Mouse (Mus musculus): Measurements from ENCODE around the gene Gm7849. TPM values are rescaled to one million over a fixed set of nuclear protein-coding genes. Genes with fewer than 3 reads are reported as not detected.
"Not testable (repeated sequence)": the region's sequence is repeated elsewhere in the genome, so short reads cannot be mapped to it uniquely, and the experiment has no call there.

Gene Gm7849
- polyA plus RNA-seq (2015; fragmentation: Nextera tagmentation; extraction: Ambion mirVana) = not detected in 2 replicates

DNA sequence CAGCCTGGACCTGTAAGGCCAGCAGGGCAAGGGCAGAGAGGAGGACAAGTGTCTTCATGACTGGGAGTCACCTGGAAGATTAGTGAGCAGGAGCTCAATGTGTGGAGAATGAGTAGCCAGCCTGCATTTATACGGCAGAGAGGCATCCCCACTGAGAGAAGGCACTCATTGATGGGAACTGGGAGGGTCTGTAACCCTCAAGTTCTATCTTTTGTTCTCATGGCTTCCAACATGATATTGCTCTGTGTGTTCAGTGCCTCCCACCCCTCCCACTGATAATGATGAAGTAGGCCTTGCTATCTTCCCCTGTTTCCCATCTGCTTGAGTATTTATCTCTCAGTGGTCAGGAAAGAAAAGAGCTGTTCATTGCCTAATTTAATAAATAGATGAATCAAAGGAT is at the start of gene Gm7849:
Gene Gm7849, minus strand, starts transcription at position 101 of the 400 bp plus-strand sequence.
- H3K4me2 ChIP-seq (ENCODE audit: low read depth, low read length); H3K9ac ChIP-seq (ENCODE audit: low read length); H3K4me3 ChIP-seq (ENCODE audit: low read length); H3K36me3 ChIP-seq (ENCODE audit: control insufficient read depth, insufficient read depth, low read length); H3K27ac ChIP-seq (ENCODE audit: low read length); H3K9me3 ChIP-seq (ENCODE audit: control insufficient read depth, low read length); H3K4me1 ChIP-seq (replicated peaks; ENCODE audit: control insufficient read depth, insufficient read depth, low read length); ATAC-seq (ENCODE audit: low read depth); H3K27me3 ChIP-seq (ENCODE audit: control insufficient read depth, insufficient read depth, low read depth, low read length): not testable (repeated sequence)
- WGBS = no CpG with 5 or more reads among the region's 1 CpGs

DNA sequence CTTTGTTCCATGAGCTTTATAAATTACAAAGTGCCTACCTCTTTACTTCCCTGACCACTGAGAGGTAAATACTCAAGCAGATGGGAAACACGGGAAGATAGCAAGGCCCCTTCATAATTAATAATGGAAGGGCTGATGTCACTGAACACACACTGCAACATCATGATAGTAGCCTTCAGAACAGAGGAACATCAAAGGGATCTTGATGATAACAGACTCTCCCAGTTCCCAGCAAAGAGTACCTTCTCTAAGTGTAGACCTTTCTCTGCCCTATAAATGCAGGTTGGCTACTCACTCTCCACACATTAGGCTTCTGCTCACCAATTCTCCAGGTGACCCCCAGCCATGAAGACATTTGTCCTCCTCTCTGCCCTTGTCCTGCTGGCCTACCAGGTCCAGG is 29.2 kb downstream of the Gm7849 start, which contains the start of gene Defa36:
Gene Defa36, plus strand, starts transcription at position 301 of the 400 bp plus-strand sequence.
- not testable (repeated sequence) for H3K9ac ChIP-seq (ENCODE audit: low read length); H3K9me3 ChIP-seq (ENCODE audit: control insufficient read depth, low read length); H3K4me3 ChIP-seq (ENCODE audit: low read length); H3K27me3 ChIP-seq (ENCODE audit: control insufficient read depth, insufficient read depth, low read depth, low read length); H3K4me2 ChIP-seq (ENCODE audit: low read depth, low read length); H3K36me3 ChIP-seq (ENCODE audit: control insufficient read depth, insufficient read depth, low read length); ATAC-seq (ENCODE audit: low read depth); H3K27ac ChIP-seq (ENCODE audit: low read length); H3K4me1 ChIP-seq (replicated peaks; ENCODE audit: control insufficient read depth, insufficient read depth, low read length)
- no CpG with 5 or more reads among the region's 1 CpGs for WGBS

Other genes with a start within 250 kb of the Gm7849 start
- gene Gm15292, start 206.8 kb downstream of the Gm7849 start, polyA plus RNA-seq (2015; fragmentation: Nextera tagmentation; extraction: Ambion mirVana) = not detected in 2 replicates
- not detected in 2 replicates for gene Defa27, start 141.0 kb downstream of the Gm7849 start, polyA plus RNA-seq (2015; fragmentation: Nextera tagmentation; extraction: Ambion mirVana)
- not detected in 2 replicates for gene Defa29, start 129.5 kb downstream of the Gm7849 start, polyA plus RNA-seq (2015; fragmentation: Nextera tagmentation; extraction: Ambion mirVana)
- gene Defa2, start 78.0 kb downstream of the Gm7849 start, polyA plus RNA-seq (2015; fragmentation: Nextera tagmentation; extraction: Ambion mirVana) = not detected in 2 replicates
- gene Defa33, start 64.7 kb downstream of the Gm7849 start, polyA plus RNA-seq (2015; fragmentation: Nextera tagmentation; extraction: Ambion mirVana) = not detected in 2 replicates
- gene Defa36, start 29.1 kb downstream of the Gm7849 start, polyA plus RNA-seq (2015; fragmentation: Nextera tagmentation; extraction: Ambion mirVana) = not detected in 2 replicates
- not detected in 2 replicates for gene Defa20, start 52.7 kb upstream of the Gm7849 start, polyA plus RNA-seq (2015; fragmentation: Nextera tagmentation; extraction: Ambion mirVana)
- gene Defa32, start 72.5 kb upstream of the Gm7849 start, polyA plus RNA-seq (2015; fragmentation: Nextera tagmentation; extraction: Ambion mirVana) = not detected in 2 replicates
- 1.1 TPM in 1 of 2 replicates, not detected in the other for gene Defa37, start 108.8 kb upstream of the Gm7849 start, polyA plus RNA-seq (2015; fragmentation: Nextera tagmentation; extraction: Ambion mirVana)
- gene Defa28, start 126.4 kb upstream of the Gm7849 start, polyA plus RNA-seq (2015; fragmentation: Nextera tagmentation; extraction: Ambion mirVana) = not detected in 2 replicates
- not detected in 2 replicates for gene Gm7861, start 137.9 kb upstream of the Gm7849 start, polyA plus RNA-seq (2015; fragmentation: Nextera tagmentation; extraction: Ambion mirVana)
- gene Defa26, start 161.6 kb upstream of the Gm7849 start, polyA plus RNA-seq (2015; fragmentation: Nextera tagmentation; extraction: Ambion mirVana) = not detected in 2 replicates
- not detected in 2 replicates for gene Defa17, start 199.2 kb upstream of the Gm7849 start, polyA plus RNA-seq (2015; fragmentation: Nextera tagmentation; extraction: Ambion mirVana)
- not detected in 2 replicates for gene Defa34, start 209.2 kb upstream of the Gm7849 start, polyA plus RNA-seq (2015; fragmentation: Nextera tagmentation; extraction: Ambion mirVana)
- gene AY761184, start 247.1 kb upstream of the Gm7849 start, polyA plus RNA-seq (2015; fragmentation: Nextera tagmentation; extraction: Ambion mirVana) = not detected in 2 replicates